Mouse (Mus musculus) liver, adult 2 months (tissue): ENCODE data around the gene Itgb4.

Source experiments
- CTCF ChIP-seq: fragments of 200-500 bp; IDR thresholded peaks from 2 replicates; pipeline ENCODE4 v1.5.1; 2011; ENCODE audit warnings: low read depth, low read length, control low read depth
- POLR2A ChIP-seq: fragments of 200-500 bp; IDR thresholded peaks from 2 replicates; pipeline ENCODE4 v1.6.1; 2011; ENCODE audit warnings: low read length, control low read depth; ENCODE audit not compliant: insufficient read depth; ENCODE audit errors: extremely low read depth

DNA sequence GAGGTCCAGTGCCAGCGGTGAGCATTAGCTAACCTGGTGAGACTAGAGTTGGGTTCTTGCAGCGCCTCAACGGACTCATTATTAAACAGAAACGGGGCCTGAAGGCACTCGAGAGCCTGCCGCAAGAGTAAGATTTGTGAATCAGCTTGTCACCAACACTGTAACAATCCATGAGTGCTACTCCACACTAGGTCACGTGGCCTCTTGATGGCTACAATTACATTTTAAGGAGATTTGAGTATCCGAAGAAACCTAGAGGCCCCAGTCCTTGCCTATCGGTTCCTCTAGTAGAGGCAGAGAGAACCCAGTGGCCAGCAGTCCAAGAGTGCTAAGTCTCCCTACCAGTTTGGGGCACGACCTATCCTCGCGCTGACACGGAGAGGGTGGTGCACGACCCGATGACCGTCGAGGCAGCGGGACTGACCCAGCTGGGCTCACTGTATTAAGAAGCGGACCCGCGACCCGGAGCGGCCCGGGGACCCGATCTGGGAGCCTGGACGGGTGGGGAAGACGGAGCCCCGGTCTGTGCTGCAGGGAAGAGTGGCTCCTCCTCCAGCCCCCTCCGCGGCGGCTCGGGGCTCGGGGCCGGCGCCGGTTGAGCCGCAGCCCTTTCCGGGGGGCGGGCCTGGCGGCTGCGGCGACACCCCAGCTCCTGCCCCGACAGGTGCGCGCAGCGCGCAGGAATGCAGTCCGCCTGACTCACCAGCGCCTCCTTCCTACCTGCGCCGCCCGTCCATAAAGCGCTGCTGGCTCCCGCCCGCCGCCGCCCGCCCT is at the start of gene Itgb4:
- TF ChIP-seq CTCF (no peak; the same call in 1 of the 2 replicates), POLR2A (no peak)
